Mouse (Mus musculus) layer of hippocampus, postnatal 36 days (tissue): ENCODE results near the gene Cth. TPM values are rescaled to one million over a fixed set of nuclear protein-coding genes. Genes with fewer than 3 reads are reported as not detected.
A peak's percentile ranks its signal among the peaks of the same experiment; 100 is the strongest.

Experiments
- DNase-seq, 2 experiments: peaks; one replicate each; pipeline ENCODE4 v3.0.0; 2022
- total RNA-seq, 2 experiments: library from RNA; stranded (reverse); gene quantifications; 2 replicates each; pipeline ENCODE4 v1.2.3; 2021

Cth gene
- total RNA-seq, 2 experiments from 2014 or later: 7.2 TPM

GRCm38 (mm10) chr3:157910262-157910661, 14.6 kb downstream of the Cth start:
- no peak for DNase-seq

- no peak for DNase-seq
These were observed 16.7 kb downstream of the Cth start for GRCm38 (mm10) chr3:157908166-157908565.

GRCm38 (mm10) chr3:157901721-157902120, 23.2 kb downstream of the Cth start:
- DNase-seq: no peak

GRCm38 (mm10) chr3:157899986-157900385, 24.9 kb downstream of the Cth start:
- no peak for DNase-seq

- DNase-seq: no peak
These were observed 27.2 kb downstream of the Cth start for GRCm38 (mm10) chr3:157897645-157898044.

- DNase-seq: no peak
These were observed 33.1 kb downstream of the Cth start for GRCm38 (mm10) chr3:157891819-157892218.

- DNase-seq: peak; percentile 19 to 29
These were observed 40.7 kb downstream of the Cth start for GRCm38 (mm10) chr3:157884081-157884643.

GRCm38 (mm10) chr3:157883085-157883484, 41.8 kb downstream of the Cth start:
- DNase-seq: no peak

GRCm38 (mm10) chr3:157881992-157882391, 42.9 kb downstream of the Cth start:
- no peak for DNase-seq

- no peak for DNase-seq
These were observed 43.9 kb downstream of the Cth start for GRCm38 (mm10) chr3:157880983-157881382.

- DNase-seq: no peak
These were observed 47.0 kb downstream of the Cth start for GRCm38 (mm10) chr3:157877847-157878246.

GRCm38 (mm10) chr3:157876439-157877156, 48.3 kb downstream of the Cth start:
- peak in 1 of 2 experiments; percentile 35 for DNase-seq

GRCm38 (mm10) chr3:157872897-157873296, 52.0 kb downstream of the Cth start:
- no peak for DNase-seq

GRCm38 (mm10) chr3:157867836-157868235, 57.0 kb downstream of the Cth start:
- DNase-seq: no peak

GRCm38 (mm10) chr3:157866251-157866650, 58.6 kb downstream of the Cth start:
- DNase-seq: no peak

GRCm38 (mm10) chr3:157865848-157866247, 59.0 kb downstream of the Cth start:
- no peak for DNase-seq

- DNase-seq: no peak
These were observed 59.4 kb downstream of the Cth start for GRCm38 (mm10) chr3:157865431-157865830.

GRCm38 (mm10) chr3:157852806-157853205, 72.1 kb downstream of the Cth start:
- DNase-seq: no peak

- no peak for DNase-seq
These were observed 76.4 kb downstream of the Cth start for GRCm38 (mm10) chr3:157848503-157848902.

- no peak for DNase-seq
These were observed 77.3 kb downstream of the Cth start for GRCm38 (mm10) chr3:157847338-157848284.
